Mouse (Mus musculus) C3H10T1/2 (cell line): ENCODE measurements around the gene Elf5. TPM values are rescaled to one million over a fixed set of nuclear protein-coding genes. Genes with fewer than 3 reads are reported as not detected.

Experiments
- polyA plus RNA-seq, 2 experiments: library from polyadenylated mRNA; unstranded; fragments of >200 nt; fragmentation: generic; extraction: Trizol; gene quantifications; one replicate each; pipeline ENCODE4 v1.2.1; 2012; ENCODE audit warnings: missing spikeins in 2 of 2

Gene Elf5
- polyA plus RNA-seq = not detected

DNA sequence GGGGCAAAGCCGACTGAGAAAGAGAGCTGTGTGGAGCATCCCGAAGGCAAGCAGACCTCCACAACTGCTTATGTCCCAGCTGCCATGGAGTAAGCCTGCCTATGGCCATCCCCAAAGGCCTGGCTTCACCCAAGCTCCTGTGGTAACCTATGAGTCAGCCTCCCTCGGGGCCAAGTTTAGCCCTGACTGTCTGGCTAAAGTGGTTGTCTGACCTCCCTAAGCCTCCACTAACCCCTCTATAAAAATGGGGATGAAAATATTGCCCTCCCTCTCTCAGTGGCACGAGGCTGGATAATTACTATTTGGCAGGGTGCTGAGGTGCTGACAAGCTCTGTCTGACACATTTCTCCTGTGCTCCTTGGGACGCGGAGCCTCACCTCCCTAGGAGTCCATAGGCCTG lies at the start of gene Elf5:
Gene Elf5 (plus strand): TSS at position 341 of the 400 bp plus-strand sequence.

DNA sequence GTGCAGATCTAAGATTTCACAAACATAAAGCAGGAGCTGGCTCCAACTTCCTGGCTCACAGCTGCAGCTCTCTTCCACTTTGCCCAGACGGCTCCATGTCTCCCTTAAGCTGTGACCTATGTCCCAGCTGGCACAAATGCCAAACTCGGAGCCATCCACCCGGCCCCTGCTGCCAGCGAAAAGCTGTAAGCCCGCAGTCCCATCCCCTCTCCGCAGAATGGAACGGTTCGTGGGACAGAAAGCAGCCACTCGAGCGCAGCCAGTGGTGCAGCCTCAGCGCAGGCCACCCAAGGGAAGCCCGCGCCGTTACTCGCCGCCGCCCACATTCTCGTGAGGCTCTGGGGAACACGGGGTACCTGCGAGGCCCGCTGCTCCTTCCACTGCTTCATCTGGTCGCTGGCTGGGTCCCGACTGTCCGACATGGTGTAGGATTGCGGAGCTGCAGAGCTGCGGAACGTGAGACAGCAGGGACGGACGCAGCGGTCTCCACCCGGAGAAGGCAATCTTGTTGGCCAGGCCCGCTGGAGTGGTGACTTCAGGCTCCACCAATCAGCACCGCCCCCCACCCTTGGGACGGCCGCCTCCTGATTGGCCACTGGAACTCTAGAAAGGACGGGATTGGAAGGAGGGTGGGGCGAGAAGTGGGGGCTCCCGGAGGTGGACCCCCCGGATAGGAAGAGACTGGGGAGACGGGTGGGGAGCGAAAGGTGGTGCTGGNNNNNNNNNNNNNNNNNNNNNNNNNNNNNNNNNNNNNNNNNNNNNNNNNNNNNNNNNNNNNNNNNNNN lies 73.3 kb downstream of the Elf5 start, which contains the start of gene Cat:
Gene Cat (minus strand): TSS at position 544 of the 785 bp plus-strand sequence.

Other genes starting within 250 kb of the Elf5 start
- gene Ehf, start 108.4 kb upstream of the Elf5 start, polyA plus RNA-seq = not detected
- 10 to 100 TPM in 1 of 2 experiments, 1 to 10 TPM in 1; 2.2 to 31.2 TPM for gene Cat, start 73.5 kb downstream of the Elf5 start, polyA plus RNA-seq
- 10 to 100 TPM in 1 of 2 experiments, 1 to 10 TPM in 1; 2.7 to 16.0 TPM for gene Abtb2, start 154.6 kb downstream of the Elf5 start, polyA plus RNA-seq